Mouse (Mus musculus) midbrain, embryonic 12.5 days (tissue): ENCODE results near the gene Foxo4. TPM values are rescaled to one million over a fixed set of nuclear protein-coding genes. Genes with fewer than 3 reads are reported as not detected.

Experiments
- ATAC-seq: fragments of 200-750 bp; cut with Nextera tagmentation; 2 replicates; pipeline ENCODE4 v1.8.0; 2017; ENCODE audit warnings: low read depth, moderate TSS enrichment, moderate library complexity; ENCODE audit not compliant: low FRiP score
- H3K27ac ChIP-seq: fragments of 300-500 bp; sonication (generic); replicated peaks from 2 replicates; pipeline ENCODE4 v1.5.1; 2016; ENCODE audit warnings: mild to moderate bottlenecking
- H3K27me3 ChIP-seq: fragments of 300-500 bp; sonication (generic); 2 replicates; pipeline ENCODE4 v1.6.1; 2016; ENCODE audit warnings: mild to moderate bottlenecking
- H3K36me3 ChIP-seq: fragments of 300-500 bp; sonication (generic); 2 replicates; pipeline ENCODE4 v1.6.1; 2016
- H3K4me1 ChIP-seq: fragments of 300-500 bp; sonication (generic); 2 replicates; pipeline ENCODE4 v1.6.1; 2016
- H3K4me2 ChIP-seq: fragments of 300-500 bp; sonication (generic); replicated peaks from 2 replicates; pipeline ENCODE4 v1.6.1; 2016; ENCODE audit warnings: mild to moderate bottlenecking, moderate library complexity
- H3K4me3 ChIP-seq: fragments of 300-500 bp; sonication (generic); 2 replicates; pipeline ENCODE4 v1.5.1; 2016; ENCODE audit warnings: mild to moderate bottlenecking
- H3K9ac ChIP-seq: fragments of 300-500 bp; sonication (generic); replicated peaks from 2 replicates; pipeline ENCODE4 v1.6.1; 2016; ENCODE audit warnings: mild to moderate bottlenecking, moderate library complexity
- H3K9me3 ChIP-seq: fragments of 300-500 bp; sonication (generic); 2 replicates; pipeline ENCODE4 v1.6.1; 2016; ENCODE audit warnings: mild to moderate bottlenecking
- WGBS: fragments of 180-500 bp; shearing (Covaris S2); methylation state at CpG from one replicate; pipeline ENCODE4 v1.1.7; 2016; 5-methylcytosine and 5-hydroxymethylcytosine counted together
- polyA plus RNA-seq: library from polyadenylated mRNA; unstranded; fragments of >200 nt; fragmentation: Nextera tagmentation; extraction: Ambion mirVana; gene quantifications from 2 replicates; pipeline ENCODE4 v1.2.1, GENCODE M21; 2016

The Foxo4 gene
- polyA plus RNA-seq, 1 experiment from 2014 or later = 1.0 TPM

DNA sequence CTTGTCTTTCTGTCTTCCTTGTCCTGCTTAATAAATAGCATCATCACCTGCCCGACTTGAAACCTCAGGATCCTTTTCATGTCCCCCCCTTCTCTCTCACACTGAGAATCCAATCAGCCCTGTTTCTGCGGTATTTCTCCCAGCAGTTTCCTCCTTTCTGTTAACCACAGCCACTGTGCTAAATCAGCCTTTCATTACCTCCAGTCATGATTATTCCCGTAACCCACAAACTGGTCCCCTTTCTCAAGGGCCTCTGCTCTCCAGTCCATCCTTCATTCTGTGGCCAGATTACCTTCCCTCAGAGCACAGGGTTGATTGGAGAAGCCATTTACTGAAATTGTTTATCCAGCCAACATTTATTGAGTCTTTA is 14.4 kb downstream of the Foxo4 start, which contains the start of gene Gm20489:
Gene Gm20489 (minus strand): TSS at position 269 of the 370 bp plus-strand sequence.
- Histone ChIP-seq H3K4me3 (no peak within 1 kb of the TSS), H3K4me2 (no peak within 1 kb of the TSS), H3K27me3 (no peaks in the 10 kb centered on the region; the same call in 1 of the 2 replicates), H3K27ac (no peak within 1 kb of the TSS), H3K36me3 (no peaks in the 10 kb centered on the region), H3K4me1 (no peaks in the 10 kb centered on the region), H3K9ac (no peak within 1 kb of the TSS), H3K9me3 (no peaks in the 10 kb centered on the region)
- no peak for ATAC-seq
- WGBS = 65% methylated on average over 3 of the region's 3 CpGs

GRCm38 (mm10) chrX:101273410-101273809 is 19.1 kb downstream of the Foxo4 start:
- H3K27ac ChIP-seq = 0 out of 2 replicates have a peak overlapping the region, but pooled peaks have one; percentile 49
- 0 out of 2 replicates have a peak, but pooled peaks cover 7% of the 10 kb centered on the region for H3K4me1 ChIP-seq
- peak overlapping the region; percentile 52 for H3K4me2 ChIP-seq
- peaks cover 18% of the 10 kb centered on the region; the same call in 1 of the 2 replicates for H3K36me3 ChIP-seq
- peak overlapping the region; percentile 54 for H3K4me3 ChIP-seq
- H3K27me3 ChIP-seq = peaks cover 5% of the 10 kb centered on the region; the same call in 1 of the 2 replicates
- no peak overlapping the region for H3K9ac ChIP-seq
- H3K9me3 ChIP-seq = no peaks in the 10 kb centered on the region
- WGBS = 26% methylated on average over 6 of the region's 6 CpGs
- peak; percentile 21 for ATAC-seq

- H3K9me3 ChIP-seq = no peaks in the 10 kb centered on the region
- peak; percentile 98 for ATAC-seq
- H3K4me2 ChIP-seq = peak within 1 kb of the TSS; percentile 52
- H3K36me3 ChIP-seq = peaks cover 21% of the 10 kb centered on the region; the same call in 1 of the 2 replicates
- peak within 1 kb of the TSS; percentile 63 for H3K9ac ChIP-seq
- H3K27ac ChIP-seq = peak within 1 kb of the TSS; percentile 49
- H3K4me3 ChIP-seq = peak within 1 kb of the TSS; percentile 54
- WGBS = 21% methylated on average over 54 of the region's 54 CpGs
- H3K4me1 ChIP-seq = 0 out of 2 replicates have a peak, but pooled peaks cover 7% of the 10 kb centered on the region
- H3K27me3 ChIP-seq = peaks cover 5% of the 10 kb centered on the region; the same call in 1 of the 2 replicates
These were observed 19.8 kb downstream of the Foxo4 start, which contains the start of gene Med12 for GRCm38 (mm10) chrX:101273875-101274738. Med12 (plus strand) TSS chrX:101274030.

DNA sequence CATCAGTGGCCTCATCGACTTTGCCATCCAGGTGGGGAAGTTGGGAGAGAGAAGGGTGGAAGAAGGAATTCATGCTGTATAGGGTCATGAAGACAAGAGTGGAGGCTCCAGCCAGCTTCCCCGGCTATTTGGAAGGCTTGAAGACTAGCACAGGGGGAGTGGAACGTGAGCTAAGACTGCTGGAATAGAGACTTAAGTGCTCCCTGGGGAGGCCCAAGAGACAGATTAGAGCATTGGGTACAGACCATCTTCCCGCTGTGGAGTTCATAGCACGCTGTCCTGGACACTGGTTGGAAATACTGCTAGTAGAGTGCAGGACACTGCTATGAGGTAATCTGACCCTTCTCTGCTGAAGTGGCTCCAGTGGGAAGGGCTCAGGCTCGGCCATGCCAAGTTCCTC is 28.5 kb downstream of the Foxo4 start:
- ATAC-seq = no peak
- WGBS = 86% methylated on average over 6 of the region's 6 CpGs
- Histone ChIP-seq H3K9me3 (no peaks in the 10 kb centered on the region), H3K4me1 (no peaks in the 10 kb centered on the region), H3K4me2 (no peak overlapping the region), H3K4me3 (no peak overlapping the region), H3K27me3 (no peaks in the 10 kb centered on the region), H3K9ac (no peak overlapping the region), H3K36me3 (peaks cover 57% of the 10 kb centered on the region), H3K27ac (no peak overlapping the region)

GRCm38 (mm10) chrX:101285534-101285933 is 31.2 kb downstream of the Foxo4 start:
- Histone ChIP-seq H3K4me2 (no peak overlapping the region), H3K4me3 (no peak overlapping the region), H3K27ac (no peak overlapping the region), H3K9me3 (no peaks in the 10 kb centered on the region), H3K36me3 (peaks cover 72% of the 10 kb centered on the region), H3K27me3 (no peaks in the 10 kb centered on the region), H3K4me1 (no peaks in the 10 kb centered on the region), H3K9ac (no peak overlapping the region)
- peak; percentile 44; the same call in 1 of the 2 replicates for ATAC-seq
- 42% methylated on average over 6 of the region's 6 CpGs for WGBS

GRCm38 (mm10) chrX:101285953-101286670 is 31.8 kb downstream of the Foxo4 start:
- Histone ChIP-seq H3K9me3 (no peaks in the 10 kb centered on the region), H3K9ac (no peak overlapping the region), H3K4me1 (no peaks in the 10 kb centered on the region), H3K27ac (no peak overlapping the region), H3K4me3 (no peak overlapping the region), H3K27me3 (no peaks in the 10 kb centered on the region), H3K4me2 (no peak overlapping the region), H3K36me3 (peaks cover 77% of the 10 kb centered on the region)
- ATAC-seq = 0 out of 2 replicates have a peak, but pooled peaks have one; percentile 9
- 87% methylated on average over 14 of the region's 14 CpGs for WGBS

DNA sequence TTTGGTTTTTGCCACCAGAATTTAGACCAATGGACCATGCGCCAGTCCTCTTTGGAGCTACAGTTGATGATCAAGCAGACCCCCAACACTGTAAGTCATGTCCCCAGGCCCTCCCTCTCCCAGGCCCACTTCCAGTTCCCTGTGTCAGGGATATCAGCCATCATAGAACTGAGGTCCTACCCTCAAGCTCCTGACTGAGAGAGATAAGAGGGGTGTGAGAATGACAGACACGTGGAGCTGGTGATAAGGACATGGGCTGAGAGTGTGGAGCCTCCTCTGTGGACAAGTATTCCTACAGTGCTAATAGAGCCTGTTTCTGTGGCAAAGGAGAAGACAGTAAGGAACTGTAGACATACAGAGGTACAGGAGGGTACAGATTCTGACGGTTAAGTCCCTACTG is 33.2 kb downstream of the Foxo4 start:
- ATAC-seq = no peak

DNA sequence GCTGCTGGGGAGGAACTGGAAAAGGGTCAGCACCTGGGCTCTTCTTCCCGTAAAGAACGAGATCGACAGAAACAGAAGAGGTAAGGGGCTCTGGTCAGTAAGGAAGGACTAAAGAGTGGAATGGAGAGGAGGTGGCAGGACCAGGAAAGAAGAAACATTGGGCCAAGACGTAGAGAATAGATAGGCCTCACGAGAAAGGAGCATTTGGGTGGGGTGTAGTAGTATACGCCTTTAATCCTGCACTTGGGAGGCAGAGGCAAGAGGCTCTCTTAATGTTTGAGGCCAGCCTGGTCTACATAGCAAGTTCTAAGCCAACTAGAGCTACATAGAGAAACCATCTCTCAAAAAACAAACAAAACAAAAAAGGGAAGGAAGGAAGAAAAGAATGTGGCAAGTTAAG is 34.1 kb downstream of the Foxo4 start:
- Histone ChIP-seq H3K9me3 (no peaks in the 10 kb centered on the region), H3K4me1 (no peaks in the 10 kb centered on the region), H3K4me3 (no peak overlapping the region), H3K27me3 (no peaks in the 10 kb centered on the region), H3K9ac (no peak overlapping the region), H3K27ac (no peak overlapping the region), H3K36me3 (peaks cover 90% of the 10 kb centered on the region), H3K4me2 (no peak overlapping the region)
- no peak for ATAC-seq
- WGBS = 92% methylated on average over 6 of the region's 6 CpGs

More for the DNA sequence above, 33.2 kb downstream of the Foxo4 start:
- H3K9ac ChIP-seq = no peak overlapping the region
- H3K9me3 ChIP-seq = no peaks in the 10 kb centered on the region
- peaks cover 90% of the 10 kb centered on the region for H3K36me3 ChIP-seq
- H3K4me1 ChIP-seq = no peaks in the 10 kb centered on the region
- no peaks in the 10 kb centered on the region for H3K27me3 ChIP-seq
- WGBS = 96% methylated on average over 3 of the region's 3 CpGs
- H3K4me2 ChIP-seq = no peak overlapping the region
- H3K27ac ChIP-seq = no peak overlapping the region
- no peak overlapping the region for H3K4me3 ChIP-seq

DNA sequence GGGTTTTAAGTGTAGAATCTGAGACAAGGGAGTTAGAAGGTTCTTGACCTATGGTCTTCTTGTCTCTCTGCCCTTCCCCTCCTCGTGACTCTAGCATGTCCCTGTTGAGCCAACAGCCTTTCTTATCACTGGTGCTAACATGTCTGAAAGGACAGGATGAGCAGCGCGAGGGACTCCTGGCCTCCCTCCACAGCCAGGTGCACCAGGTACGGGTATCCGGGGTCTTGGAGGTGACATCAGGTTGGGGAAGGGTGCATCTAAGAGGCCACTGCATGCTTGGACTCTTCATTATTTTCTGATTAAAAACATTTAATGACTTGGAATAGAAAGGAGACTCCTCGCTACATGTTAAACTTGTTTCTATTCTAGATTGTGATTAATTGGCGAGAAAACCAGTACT is 34.7 kb downstream of the Foxo4 start:
- Histone ChIP-seq H3K4me2 (no peak overlapping the region), H3K27me3 (no peaks in the 10 kb centered on the region), H3K4me1 (no peaks in the 10 kb centered on the region), H3K9me3 (no peaks in the 10 kb centered on the region), H3K36me3 (peaks cover 90% of the 10 kb centered on the region), H3K4me3 (no peak overlapping the region), H3K27ac (no peak overlapping the region), H3K9ac (no peak overlapping the region)
- ATAC-seq = no peak
- WGBS = 86% methylated on average over 7 of the region's 7 CpGs

DNA sequence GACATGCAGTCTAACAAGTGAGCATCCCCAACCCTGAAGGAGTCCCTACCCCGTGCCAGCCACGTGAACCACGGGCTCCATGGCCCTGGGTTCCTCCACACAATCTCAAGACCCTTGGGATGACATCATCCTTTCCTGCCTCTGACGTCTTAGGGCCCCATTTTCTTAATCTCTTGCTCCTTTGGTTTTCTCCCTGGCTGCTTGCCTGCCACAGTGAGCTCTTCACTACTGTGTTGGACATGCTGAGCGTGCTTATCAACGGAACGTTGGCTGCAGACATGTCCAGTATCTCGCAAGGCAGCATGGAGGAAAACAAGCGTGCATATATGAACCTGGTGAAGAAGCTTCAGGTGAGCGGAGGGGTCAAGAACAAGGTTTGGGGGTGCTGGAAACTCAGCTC is 35.8 kb downstream of the Foxo4 start:
- H3K4me3 ChIP-seq = no peak overlapping the region
- no peaks in the 10 kb centered on the region for H3K27me3 ChIP-seq
- no peak overlapping the region for H3K9ac ChIP-seq
- no peaks in the 10 kb centered on the region for H3K9me3 ChIP-seq
- no peaks in the 10 kb centered on the region for H3K4me1 ChIP-seq
- ATAC-seq = no peak
- no peak overlapping the region for H3K27ac ChIP-seq
- no peak overlapping the region for H3K4me2 ChIP-seq
- 89% methylated on average over 10 of the region's 10 CpGs for WGBS
- H3K36me3 ChIP-seq = peaks cover 84% of the 10 kb centered on the region

DNA sequence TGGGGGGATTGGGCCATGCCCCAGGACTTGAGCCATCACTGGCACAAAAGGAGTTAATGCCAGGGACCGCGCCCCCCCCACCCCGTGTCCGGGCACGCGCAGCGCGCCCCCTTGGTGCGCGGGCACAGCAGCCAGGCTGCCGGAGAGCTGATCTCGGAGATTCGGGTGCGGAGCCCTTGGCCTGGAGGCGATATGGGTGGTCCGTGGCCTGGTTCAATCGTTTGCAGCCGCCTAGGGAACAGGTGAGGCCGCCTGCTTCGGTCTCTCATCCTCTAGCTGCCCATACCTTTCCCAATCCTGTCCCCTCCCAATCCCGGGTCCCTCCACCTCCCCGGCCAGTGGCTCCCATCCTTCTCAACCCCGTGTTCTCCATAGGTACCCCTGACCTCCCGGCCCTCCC is 44.7 kb downstream of the Foxo4 start, which contains the start of gene Nlgn3:
Gene Nlgn3 (plus strand): TSS at position 114 of the 400 bp plus-strand sequence.
- Histone ChIP-seq H3K9ac (peak within 1 kb of the TSS; percentile 56), H3K4me1 (peaks cover 30% of the 10 kb centered on the region), H3K4me3 (peak within 1 kb of the TSS; percentile 49), H3K36me3 (peaks cover 17% of the 10 kb centered on the region), H3K27ac (peak within 1 kb of the TSS; percentile 75), H3K27me3 (peaks cover 35% of the 10 kb centered on the region; the same call in 1 of the 2 replicates), H3K9me3 (no peaks in the 10 kb centered on the region), H3K4me2 (peak within 1 kb of the TSS; percentile 51)
- peak; percentile 17 for ATAC-seq
- 41% methylated on average over 17 of the region's 24 CpGs for WGBS
